Mouse (Mus musculus): ENCODE measurements at regions not wholly inside any gene's neighbourhood (a gene's known extent, or its start where the extent isn't known, plus 50 kb on each side); places are given as distances from the start of the nearest gene placed in this dataset.

- TF ChIP-seq POLR2A (IDR thresholded peaks at IDR 0.05; ENCODE audit: insufficient read depth, low read length), result no peak
- no peak for TF ChIP-seq CTCF (IDR thresholded peaks at IDR 0.05; ENCODE audit: low read depth, low read length)
- no peak for TF ChIP-seq EP300 (IDR thresholded peaks at IDR 0.05; ENCODE audit: insufficient read depth, low read depth, low read length)
Measured at GRCm38 (mm10) chr5:148634919-148635356, 82.3 kb upstream of the Ubl3 start.

Data from ES-Bruce4 (cell line).